Mouse (Mus musculus) thymus, postnatal 4 days (tissue): Measurements from ENCODE around the gene Hspb7.
A peak's percentile ranks its signal among the peaks of the same experiment; 100 is the strongest.

Experiments used
- DNase-seq: peaks from one replicate; pipeline ENCODE4 v3.0.0; 2021

The Hspb7 gene

DNA sequence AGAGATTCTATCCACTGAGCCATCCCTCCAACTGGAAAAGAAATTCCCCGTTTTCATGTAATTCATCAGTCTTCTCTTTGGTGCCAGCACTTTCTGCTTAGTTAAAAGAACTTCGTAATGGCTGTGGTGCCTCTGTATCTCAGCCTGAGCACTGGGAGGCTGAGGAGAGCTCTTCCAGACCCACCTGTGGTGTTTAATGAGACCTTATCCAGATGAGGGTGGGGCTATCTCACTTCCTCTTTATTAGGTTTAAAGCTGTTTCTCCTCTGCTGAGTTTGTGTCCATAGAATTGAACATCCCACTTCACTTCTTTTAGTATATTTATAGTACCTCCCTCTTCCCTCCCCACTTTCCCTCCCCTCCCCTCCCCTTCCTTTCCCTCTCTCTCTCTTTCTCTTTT, 30.7 kb downstream of the Hspb7 start:
- no peak for DNase-seq

DNA sequence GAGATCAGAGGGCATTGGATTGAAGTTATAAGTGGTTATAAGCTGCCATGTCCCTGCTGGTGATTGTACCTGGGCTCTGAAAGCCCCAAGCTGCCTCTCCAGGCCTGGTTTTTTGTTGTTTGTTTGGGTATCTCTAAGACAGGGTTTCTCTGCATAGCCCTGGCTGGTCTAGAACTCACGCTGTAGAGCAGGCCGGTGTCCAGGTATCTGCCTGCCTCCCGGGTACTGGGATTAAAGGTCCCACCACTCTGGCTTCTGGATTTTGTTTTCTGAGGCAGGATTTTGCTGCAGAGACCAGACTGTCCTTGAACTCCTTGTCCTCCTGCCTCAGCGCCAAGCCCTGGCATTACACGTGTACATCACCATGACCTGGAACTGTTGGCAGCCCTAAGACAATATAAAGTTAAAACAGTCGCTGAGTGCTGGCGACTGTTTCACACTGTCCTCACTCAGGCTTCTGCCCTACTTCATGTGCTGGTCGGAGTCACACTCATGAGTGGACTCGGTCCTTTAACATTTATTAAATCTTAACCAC, 31.4 kb downstream of the Hspb7 start:
- DNase-seq, result peak; percentile 4

DNA sequence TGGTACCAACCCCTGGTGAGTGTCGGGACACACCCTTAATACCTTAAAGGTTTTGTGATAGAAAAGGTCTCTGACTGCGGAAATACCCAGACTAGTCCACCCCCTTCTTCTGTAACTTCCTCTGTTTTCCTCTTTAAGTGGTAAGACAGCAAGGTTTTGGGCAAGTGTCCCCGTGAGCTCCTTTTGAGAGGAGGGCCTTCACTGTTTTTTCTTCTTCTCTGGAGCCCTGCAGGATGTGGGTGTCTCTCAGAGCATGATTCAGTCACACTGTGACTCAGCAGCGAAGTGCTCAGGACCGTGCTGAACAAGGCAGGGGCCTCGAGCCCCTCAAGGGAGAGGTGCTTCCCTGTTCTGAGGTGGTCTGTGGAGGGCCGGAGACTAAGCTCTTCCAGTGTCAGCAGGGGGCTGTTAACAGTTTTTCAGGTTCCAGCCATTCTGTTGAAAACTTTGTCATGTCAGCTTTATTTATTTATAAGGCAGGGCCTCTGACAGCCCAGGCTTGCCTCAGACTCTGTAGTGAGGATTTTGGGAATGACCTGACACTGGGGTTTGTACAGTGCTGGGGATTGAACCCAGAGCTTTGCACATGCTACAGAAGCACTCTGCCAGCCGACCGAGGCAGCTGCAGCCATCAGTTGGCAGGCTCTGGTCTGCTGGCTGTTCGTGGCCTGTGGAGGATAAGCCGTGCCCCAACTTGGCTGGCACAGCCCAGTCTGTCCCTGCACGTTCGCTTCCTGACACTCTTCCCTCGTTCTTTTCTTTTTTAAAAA, 34.2 kb downstream of the Hspb7 start:
- peak; percentile 52 for DNase-seq

DNA sequence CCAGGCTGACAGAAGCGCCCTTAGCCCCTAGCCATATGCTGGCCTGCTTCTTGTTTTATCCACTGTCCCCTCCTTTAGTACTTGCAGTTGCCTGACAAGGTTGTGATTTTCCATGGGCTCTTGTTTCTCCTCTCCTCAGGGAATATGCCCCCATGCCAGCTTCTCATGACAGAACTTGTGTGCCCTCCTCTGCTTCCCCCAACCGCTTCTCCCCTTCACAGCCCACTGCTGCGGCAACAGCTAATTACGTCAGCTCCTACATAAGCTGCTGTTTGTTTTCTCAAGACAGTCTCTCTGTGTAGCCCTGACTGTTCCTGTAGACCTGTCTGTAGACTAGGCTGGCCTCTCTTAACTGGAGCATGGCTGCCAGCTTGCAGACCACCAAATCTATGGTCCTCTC, 34.9 kb downstream of the Hspb7 start:
- no peak for DNase-seq

DNA sequence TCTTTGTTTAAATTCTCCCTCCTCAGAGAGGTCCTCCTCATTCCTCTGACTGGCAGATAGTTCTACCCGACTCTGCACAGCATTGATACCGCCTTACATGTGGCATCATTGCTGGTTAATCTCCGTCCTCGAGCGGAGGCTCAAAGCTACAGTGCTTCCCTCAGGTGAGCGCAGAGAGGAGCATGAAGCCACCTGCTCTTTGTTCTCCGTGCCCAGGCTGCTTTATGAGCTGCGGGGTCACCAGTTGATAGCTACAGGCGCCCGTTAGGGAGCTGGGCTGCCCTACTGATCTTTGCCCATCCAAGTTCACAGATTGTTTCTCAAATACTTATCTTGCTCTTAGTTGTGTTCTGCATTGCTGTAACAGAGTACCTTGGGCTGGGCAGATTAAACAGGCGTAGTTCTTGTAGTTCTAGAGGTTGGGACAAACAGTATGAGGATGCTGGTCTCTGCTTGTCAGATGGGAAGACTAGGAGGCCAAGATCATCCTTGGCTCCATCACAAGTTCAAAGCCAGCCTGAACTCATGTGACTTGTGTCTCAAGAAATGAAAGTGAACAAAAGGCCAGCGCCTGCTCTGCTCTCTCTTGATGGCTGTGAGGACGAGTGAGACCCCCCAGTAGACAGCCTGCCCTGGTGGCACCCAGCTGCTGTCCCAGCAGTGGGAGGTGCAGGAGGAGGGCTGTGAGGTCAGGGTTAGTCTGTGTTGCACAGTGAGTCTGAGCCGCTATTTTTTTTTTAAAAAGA, 35.8 kb downstream of the Hspb7 start:
- DNase-seq, result peak; percentile 6

DNA sequence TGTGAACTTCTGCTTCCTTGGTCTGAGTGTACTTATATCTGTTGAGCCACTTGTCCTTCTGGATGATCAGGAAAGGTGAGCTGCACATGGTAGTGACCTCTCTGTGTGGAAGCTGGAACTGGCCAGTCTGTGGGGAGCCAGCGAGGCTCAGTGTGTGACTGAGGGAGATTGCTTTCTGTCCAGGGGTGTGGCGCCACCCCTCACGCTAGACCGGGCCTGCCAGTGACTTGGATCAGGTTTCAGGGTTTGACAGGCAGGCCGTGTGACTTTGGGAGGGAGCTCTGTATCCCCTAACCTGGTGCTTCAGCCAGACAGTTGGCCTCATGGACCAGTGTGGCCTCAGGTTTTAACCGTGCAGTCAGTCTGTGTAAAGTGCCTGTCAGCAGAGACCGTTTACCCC, 37.7 kb downstream of the Hspb7 start:
- DNase-seq, result peak; percentile 8

DNA sequence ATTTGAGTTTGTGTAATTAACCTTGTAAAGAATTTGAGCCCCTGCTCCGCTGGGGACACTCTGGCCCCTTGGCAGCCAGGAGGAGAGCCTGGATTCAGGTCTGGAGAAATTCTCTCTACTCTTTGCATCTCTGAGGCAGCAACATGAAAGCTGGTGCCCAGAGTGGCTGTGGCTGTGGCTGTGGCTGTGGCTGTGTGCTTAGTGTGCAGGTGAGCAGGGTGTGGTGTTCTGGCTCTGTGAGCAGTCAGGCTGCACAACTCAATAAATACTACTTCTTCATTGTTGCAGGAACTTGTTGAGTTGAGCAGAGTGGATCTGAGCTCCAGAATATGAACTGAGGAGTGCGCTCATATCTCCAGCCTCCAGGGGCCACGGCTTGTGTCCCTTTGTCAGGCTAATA, 38.3 kb downstream of the Hspb7 start:
- DNase-seq, result no peak

DNA sequence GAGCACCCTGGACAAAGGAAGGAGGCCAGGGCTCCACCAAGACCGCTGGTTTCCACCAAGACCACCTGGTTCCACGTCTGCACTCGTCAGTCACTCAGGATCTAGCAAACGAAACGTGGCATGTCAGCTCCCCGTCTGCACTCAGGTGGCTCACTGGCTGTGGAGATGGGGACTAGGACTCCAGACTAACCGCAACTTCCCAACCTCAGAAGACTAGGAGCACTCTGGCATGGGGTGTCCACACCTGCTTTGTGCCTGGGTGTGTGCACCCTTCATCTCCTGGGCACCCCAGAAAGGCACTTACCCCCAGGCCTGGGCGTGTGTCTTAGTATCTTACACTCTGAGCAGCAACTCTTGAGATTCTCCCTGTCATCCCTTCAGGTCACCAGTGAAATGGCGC, 39.2 kb downstream of the Hspb7 start:
- DNase-seq, result no peak

DNA sequence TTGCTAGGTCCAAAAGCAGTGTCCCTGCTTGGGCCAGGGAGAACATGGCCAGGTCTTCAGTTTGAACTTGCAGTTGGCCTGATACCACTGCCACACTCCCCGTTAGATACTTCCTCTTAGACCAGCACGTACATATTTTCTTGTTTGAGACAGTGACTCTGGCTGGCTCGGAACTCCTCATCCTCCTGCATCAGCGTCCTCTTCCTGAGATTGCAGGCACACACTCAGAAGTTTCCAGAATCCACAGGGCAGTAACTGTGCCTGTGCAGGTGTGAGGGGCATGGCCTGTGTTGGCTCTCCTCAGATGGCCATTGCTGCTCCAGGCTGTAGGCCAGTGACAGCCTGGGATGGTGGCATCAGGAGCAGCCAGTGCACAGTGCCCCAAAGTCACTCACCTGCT, 39.9 kb downstream of the Hspb7 start:
- DNase-seq, result no peak

DNA sequence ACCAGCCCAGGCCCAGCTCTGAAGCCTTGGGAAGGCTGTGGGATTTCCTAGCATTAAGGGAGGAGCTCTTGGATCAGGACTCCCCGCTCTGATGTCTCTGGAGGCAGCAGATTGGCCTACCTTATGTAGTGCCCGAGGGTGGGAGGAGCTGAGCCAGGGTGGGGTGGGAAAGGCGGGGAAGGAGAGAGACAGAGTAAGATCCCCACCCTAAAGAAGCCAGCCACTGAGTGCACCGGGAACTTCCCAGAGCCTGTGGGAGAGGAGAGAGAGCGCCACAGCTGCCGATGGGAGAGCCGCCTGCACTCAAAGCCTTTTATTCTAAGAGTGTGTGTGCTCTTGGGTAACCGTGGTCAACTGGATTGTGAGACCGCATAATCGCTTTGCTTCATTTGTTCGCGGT, 40.5 kb downstream of the Hspb7 start:
- DNase-seq, result no peak

DNA sequence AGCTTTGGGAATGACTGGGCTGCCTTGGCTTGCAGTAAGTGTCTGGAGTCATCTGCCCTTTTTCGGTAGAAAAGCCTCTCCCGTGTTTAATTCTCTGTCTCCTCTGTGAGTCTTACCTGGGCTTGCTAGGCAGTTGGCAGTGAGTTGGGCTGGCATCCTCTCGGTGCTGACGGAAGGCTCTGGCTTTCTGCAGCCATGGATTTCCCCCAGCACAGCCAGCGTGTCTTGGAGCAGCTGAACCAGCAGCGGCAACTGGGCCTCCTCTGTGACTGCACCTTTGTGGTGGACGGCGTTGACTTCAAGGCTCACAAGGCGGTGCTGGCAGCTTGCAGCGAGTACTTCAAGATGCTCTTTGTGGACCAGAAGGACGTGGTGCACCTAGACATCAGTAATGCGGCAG, 41.0 kb downstream of the Hspb7 start:
- DNase-seq, result no peak

DNA sequence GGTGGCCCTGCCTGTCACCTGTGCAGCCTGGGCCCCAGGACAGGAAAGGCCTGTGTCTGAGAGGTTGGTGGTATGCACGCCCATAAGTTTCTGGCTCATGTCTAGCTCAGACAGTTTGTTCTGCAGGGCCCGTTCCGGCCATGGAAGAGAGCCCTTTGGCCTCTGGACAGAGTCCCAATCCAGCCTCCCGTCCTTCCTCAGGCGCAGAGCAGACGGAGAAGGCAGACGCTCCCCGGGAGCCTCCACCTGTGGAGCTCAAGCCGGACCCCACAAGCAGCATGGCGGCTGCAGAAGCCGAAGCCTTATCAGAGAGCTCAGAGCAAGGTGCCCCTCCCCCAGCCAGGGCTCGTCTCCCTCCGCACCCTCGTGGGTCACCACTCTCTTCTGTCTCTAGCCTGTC, 42.9 kb downstream of the Hspb7 start:
- DNase-seq, result no peak

DNA sequence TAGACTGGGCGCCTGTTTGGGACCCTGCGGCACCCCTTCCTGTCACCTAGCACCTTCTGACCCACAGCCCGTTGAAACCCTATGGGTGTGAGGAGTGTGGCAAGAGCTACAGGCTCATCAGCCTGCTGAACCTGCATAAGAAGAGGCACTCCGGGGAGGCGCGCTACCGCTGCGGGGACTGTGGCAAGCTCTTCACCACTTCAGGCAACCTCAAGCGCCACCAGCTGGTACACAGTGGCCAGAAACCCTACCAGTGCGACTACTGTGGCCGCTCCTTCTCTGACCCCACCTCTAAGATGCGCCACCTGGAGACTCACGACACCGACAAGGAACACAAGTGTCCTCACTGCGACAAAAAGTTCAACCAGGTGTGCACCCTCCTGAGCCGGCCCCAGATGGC, 44.1 kb downstream of the Hspb7 start:
- DNase-seq, result no peak

DNA sequence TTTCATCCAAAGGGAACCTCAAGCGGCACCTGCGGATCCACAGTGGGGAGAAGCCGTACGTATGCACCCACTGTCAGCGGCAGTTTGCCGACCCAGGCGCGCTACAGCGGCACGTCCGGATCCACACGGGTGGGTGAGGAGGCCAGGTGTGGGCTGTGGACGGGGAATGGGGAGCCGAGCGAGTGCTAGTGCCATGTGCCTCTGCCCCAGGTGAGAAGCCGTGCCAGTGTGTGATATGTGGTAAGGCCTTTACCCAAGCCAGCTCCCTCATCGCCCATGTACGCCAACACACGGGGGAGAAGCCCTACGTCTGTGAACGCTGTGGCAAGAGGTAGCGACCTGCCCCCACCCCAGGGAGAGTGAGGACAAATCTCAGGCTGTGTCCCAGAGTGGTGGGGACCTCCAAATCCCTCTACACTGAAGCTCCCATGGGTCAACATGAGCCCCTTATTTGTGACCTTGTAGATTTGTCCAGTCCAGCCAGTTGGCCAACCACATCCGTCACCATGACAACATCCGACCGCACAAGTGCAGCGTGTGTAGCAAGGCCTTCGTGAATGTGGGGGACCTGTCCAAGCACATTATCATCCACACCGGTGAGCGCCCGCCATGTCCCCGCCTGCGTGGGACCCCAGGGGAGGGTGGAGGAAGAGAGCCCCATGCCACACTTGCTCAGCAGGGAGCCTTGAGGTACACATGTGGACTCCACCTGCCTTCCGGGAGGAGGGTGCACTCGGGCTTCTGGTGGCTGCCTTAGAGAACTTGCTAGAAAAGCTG, 45.1 kb downstream of the Hspb7 start:
- DNase-seq, result peak; percentile 7

DNA sequence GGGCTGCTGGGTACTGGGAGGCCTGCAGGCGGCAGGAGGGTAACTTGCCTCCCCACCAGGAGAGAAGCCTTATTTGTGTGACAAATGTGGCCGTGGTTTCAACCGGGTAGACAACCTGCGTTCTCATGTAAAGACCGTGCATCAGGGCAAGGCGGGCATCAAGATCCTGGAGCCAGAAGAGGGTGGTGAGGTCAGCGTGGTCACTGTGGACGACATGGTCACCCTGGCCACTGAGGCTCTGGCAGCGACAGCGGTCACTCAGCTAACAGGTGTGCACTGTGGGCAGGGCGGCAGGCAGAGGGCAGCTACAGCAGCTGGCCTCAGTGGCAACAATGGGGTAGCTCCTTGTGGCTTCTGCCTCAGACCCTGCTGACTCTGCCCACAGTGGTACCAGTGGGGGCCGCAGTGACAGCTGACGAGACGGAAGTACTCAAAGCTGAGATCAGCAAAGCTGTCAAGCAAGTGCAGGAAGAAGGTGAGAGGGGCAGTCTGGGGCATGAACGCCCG, 45.8 kb downstream of the Hspb7 start:
- DNase-seq, result peak; percentile 7

DNA sequence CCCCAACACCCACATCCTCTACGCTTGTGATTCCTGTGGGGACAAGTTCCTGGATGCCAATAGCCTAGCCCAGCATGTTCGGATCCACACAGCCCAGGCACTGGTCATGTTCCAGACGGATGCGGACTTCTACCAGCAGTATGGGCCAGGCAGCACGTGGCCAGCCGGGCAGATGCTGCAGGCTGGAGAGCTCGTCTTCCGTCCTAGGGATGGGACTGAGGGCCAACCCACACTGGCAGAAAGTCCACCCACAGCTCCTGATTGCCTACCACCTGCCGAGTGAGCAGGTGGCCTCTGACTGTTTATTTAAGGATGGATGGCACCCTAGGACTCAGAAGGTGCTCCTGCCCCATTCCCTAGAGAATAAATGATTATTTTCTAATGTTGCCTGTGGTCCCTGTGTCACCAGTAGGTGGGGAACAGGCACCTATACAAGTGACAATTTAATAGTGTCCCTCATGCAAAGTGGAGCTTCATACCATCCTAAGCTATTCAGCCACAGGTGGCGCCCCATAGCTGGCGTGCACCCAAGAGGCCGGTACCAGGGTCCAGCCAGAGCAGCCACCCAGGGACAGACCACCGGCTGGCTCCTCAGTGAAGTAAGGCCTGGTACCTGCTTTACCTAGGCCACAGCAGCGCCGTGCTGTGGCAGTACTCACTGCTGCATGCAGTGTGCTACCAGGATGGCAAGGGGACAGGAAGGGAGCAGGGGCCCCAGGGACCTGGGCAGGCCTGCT, 46.4 kb downstream of the Hspb7 start:
- DNase-seq, result peak; percentile 16

DNA sequence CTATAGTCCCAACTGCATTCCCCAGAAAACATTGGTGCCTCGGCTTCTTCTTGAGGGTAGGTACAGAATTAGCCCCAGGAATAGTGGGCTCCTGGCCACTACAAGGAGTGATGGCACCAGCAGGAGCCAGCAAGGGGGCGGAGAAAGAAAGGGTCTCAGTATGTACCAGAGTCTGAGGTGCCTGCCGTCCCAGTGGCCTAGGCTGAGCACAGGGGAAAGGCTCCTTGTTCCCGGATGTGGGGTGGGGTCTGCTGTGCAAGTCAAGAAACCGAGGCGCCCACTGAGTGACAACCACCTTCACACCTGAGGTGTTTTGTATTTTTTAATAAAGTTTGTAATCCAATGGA, 47.0 kb downstream of the Hspb7 start:
- DNase-seq, result peak; percentile 10

DNA sequence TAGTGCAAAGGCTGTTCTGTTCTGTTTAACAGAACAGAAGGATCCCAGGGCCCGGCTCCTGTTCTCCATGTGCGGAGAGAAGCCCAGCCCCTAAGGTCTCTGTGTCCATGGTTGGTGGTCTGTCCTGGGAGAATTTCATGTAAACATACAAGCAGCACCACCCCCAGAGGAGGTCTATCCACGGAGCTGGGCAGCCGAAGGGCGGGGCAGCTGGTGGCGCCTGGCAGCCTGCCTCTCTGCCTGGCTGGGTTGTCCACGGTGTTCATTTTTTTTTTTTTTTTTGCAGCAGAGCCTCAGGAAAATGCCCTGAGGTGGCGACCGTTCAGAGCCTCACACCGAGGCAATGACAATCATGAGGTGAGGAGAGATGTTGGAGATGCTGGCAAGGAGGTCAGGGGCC, 48.0 kb downstream of the Hspb7 start:
- no peak for DNase-seq

DNA sequence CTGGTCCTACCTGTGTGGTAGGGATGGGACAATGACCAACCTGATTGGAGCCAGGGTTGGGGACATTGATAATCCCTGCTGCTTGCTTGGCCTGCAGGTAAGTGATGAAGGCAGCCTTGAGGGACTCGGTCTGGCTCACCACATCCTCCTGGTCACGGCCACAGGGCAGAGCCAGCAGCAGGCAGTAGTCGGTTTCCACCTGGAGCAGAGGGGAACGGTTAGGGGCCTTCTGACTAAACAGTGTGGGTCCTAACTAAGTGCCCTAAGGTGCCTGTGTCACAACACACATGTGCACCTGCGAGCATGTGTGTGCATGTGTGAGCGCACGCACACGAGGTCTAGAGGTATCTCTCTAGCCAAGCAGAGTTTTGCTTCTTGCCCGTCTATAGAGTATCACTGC, 48.8 kb downstream of the Hspb7 start:
- DNase-seq, result no peak

DNA sequence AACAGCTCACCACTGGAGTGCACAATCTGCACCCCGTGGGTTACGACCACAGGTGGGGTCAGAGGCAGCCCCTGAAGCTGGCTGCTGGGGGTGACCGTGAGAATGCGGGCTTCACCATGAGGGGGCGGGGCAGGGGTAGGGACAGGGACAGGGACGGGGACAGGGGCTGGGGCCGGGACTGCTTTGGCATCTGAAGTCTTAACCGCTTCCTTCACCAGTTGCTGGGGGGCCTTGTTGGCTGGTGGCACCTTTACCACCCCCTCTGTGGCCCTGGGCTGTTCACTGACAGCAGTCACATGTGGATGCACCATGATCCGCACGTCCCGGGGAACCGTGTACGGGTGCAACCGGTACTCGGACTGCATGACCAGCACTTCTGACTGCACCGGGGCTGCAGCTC, 50.9 kb downstream of the Hspb7 start:
- no peak for DNase-seq

DNA sequence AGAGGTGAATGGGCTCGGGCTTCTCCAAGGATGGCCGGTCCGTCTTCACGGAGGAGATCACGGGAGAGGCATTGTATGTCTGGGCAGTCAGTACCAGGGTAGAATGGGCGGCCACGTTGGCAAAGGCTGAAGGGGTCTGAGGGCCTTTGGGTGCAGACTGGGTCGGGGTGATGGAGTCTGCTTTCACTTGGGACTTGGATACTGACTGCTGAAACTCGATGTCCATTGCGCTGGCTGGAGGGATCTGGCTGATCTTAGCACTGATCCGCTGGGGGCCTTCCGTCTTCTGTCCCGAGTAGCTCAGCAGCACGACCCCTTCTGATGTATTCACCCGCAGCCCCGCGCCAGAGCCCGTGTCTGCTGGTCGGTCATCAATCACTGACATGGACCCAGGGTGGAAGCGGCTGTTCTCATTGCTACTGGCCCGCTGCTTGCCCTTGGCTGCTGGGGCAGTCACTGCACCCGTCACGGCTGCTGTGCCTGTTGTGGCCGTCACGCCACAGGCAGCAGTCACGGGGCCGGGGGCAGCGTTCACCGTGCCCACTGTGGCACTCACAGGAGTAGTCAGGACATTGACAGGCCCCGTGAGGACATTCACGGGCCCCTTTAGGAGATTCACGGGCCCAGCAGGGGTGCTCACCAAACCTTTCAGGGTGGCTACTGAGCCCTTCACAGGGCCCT, 52.2 kb downstream of the Hspb7 start:
- no peak for DNase-seq

DNA sequence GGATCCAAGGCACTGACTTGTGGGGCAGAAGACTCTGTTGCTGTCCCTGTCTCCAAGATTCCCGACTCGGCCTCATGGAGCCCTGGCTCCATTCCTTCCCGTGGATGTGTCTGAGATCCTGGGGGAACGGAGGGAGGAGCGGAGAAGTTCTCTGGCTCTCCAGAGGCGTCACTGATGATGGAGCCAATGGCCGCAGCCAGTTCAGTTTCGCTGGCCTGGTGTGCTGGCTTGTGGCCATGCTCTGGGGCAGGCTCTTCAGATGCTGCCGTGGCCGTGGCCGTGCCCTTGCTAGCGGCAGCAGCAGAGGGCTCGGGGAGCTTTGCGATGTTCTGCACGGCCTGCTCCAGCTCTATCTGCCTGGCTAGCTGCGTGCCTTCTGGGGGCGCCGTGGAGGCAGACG, 53.9 kb downstream of the Hspb7 start:
- no peak for DNase-seq
